Comparison of ENCODE assay signal across 13 mouse cellular contexts in the genomic region with DNA sequence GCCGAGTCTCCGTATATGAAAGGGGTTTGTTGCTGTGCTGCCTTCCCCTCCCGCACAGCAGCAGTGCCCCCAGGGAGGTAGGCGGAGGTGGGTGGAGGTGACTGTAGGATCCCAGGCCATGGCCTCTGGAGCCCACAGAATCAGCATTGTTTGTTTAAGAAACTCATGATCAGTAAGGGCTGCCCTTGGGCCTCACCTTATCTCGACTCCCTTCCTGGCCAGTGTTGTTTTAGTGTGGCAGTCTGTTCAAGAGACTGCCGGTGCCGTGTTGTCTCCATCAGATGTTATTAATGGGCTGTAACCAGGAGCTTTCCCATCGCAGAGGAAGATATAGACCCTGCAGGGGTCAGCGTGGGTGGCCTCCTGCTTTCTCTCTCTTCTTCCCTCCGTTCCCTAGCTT.
DNase-seq lines count a peak whose midpoint lies in the region; ATAC-seq and TF ChIP-seq lines count a peak whose summit lies in the region.
"Had no signal": no experiment of that assay in that cellular context is flagged by ENCODE, and none has a peak within 500 bp of the region (broad histone marks: within the 10 kb centered on the region; RNA-seq: fewer than 3 reads in every experiment).

No protein-coding gene starts in this region.

- H3K79me2 ChIP-seq in MEL (ENCODE audit: control insufficient read depth, insufficient read depth, low read length, poor library complexity), result no peaks in the 10 kb centered on the region

- H3K4me2 ChIP-seq in heart, embryonic 13.5 days, result peak overlapping the region; percentile 38
- 0 out of 2 replicates have a peak overlapping the region, but pooled peaks have one; percentile 12 for H3K4me2 ChIP-seq in liver, embryonic 12.5 days

- no peak for TF ChIP-seq CTCF in MEL (IDR thresholded peaks at IDR 0.05 in 2 of 3, conservative IDR thresholded peaks at IDR 0.05 in 1 of 3; ENCODE audit: control insufficient read depth in 1 of 3, insufficient read depth in 1 of 3, low read depth in 2 of 3, low read length in 3 of 3, poor library complexity in 1 of 3, severe bottlenecking in 1 of 3)
- TF ChIP-seq CTCF in cerebellum, adult 2 months (IDR thresholded peaks at IDR 0.05; ENCODE audit: borderline replicate concordance, insufficient read depth, low read depth, low read length), result no peak

- peak overlapping the region; percentile 77 for H3K27ac ChIP-seq in heart, embryonic 13.5 days (replicated peaks)
- H3K27ac ChIP-seq in MEL (ENCODE audit: control insufficient read depth, low read depth, low read length), result no peak overlapping the region
- H3K27ac ChIP-seq in embryonic facial prominence, embryonic 10.5 days (replicated peaks), result peak overlapping the region; percentile 57
- H3K27ac ChIP-seq in liver, embryonic 12.5 days, result no peak overlapping the region
- H3K27ac ChIP-seq in cerebellum, adult 2 months (ENCODE audit: insufficient read depth, low read length), result no peak overlapping the region
- H3K27ac ChIP-seq: macrophage had no signal

- H3K4me1 ChIP-seq in heart, embryonic 13.5 days, result peaks cover 75% of the 10 kb centered on the region
- H3K4me1 ChIP-seq in MEL (ENCODE audit: control insufficient read depth in 1 of 2, insufficient read depth in 2 of 2, low read length in 2 of 2), result no peaks in the 10 kb centered on the region
- peaks cover 38% of the 10 kb centered on the region for H3K4me1 ChIP-seq in embryonic facial prominence, embryonic 10.5 days
- peaks cover 22% of the 10 kb centered on the region for H3K4me1 ChIP-seq in liver, embryonic 12.5 days
- H3K4me1 ChIP-seq in cerebellum, adult 2 months (ENCODE audit: control insufficient read depth, insufficient read depth, low read length), result no peaks in the 10 kb centered on the region

- ATAC-seq in heart, embryonic 13.5 days (ENCODE audit: extremely low read depth, insufficient number of reproducible peaks, low FRiP score, low TSS enrichment), result no peak; the same call in 1 of the 2 replicates
- ATAC-seq in liver, embryonic 12.5 days, result peak; percentile 70
- no peak for ATAC-seq in megakaryocyte, adult 5-6 weeks (ENCODE audit: poor library complexity, severe bottlenecking)
- ATAC-seq: activated CD4-positive, CD25-positive, alpha-beta regulatory T cell, adult 4 months had no signal

- no peaks in the 10 kb centered on the region for H3K9me3 ChIP-seq in heart, embryonic 13.5 days
- no peaks in the 10 kb centered on the region for H3K9me3 ChIP-seq in MEL (replicated peaks; ENCODE audit: insufficient read depth, low read length)
- H3K9me3 ChIP-seq in embryonic facial prominence, embryonic 10.5 days, result no peaks in the 10 kb centered on the region
- H3K9me3 ChIP-seq in liver, embryonic 12.5 days (replicated peaks), result no peaks in the 10 kb centered on the region

- H3K27me3 ChIP-seq in heart, embryonic 13.5 days (replicated peaks), result no peaks in the 10 kb centered on the region
- no peaks in the 10 kb centered on the region for H3K27me3 ChIP-seq in MEL (ENCODE audit: control insufficient read depth in 1 of 2, insufficient read depth in 2 of 2, low read length in 2 of 2)
- H3K27me3 ChIP-seq in embryonic facial prominence, embryonic 10.5 days (replicated peaks; ENCODE audit: low read depth, poor library complexity, severe bottlenecking), result no peaks in the 10 kb centered on the region
- no peaks in the 10 kb centered on the region for H3K27me3 ChIP-seq in liver, embryonic 12.5 days (replicated peaks)
- no peaks in the 10 kb centered on the region for H3K27me3 ChIP-seq in cerebellum, adult 2 months (ENCODE audit: control insufficient read depth, insufficient read depth, low read length)

- TF ChIP-seq RAD21 in MEL (IDR thresholded peaks at IDR 0.05; ENCODE audit: low read depth, low read length), result no peak

- 3% methylated on average over 10 of the region's 10 CpGs for WGBS in heart, embryonic 13.5 days
- WGBS in embryonic facial prominence, embryonic 10.5 days, result 26% methylated on average over 10 of the region's 10 CpGs
- WGBS in liver, embryonic 12.5 days (ENCODE audit: insufficient replicate concordance), result 27% methylated on average over 10 of the region's 10 CpGs
- WGBS in cerebellum, adult 2 months, result 85% methylated on average over 10 of the region's 10 CpGs

- peaks cover 48% of the 10 kb centered on the region for H3K36me3 ChIP-seq in heart, embryonic 13.5 days
- no peaks in the 10 kb centered on the region for H3K36me3 ChIP-seq in MEL (ENCODE audit: control insufficient read depth in 1 of 2, insufficient read depth in 2 of 2, low read length in 2 of 2)
- H3K36me3 ChIP-seq in embryonic facial prominence, embryonic 10.5 days (replicated peaks), result peaks cover 44% of the 10 kb centered on the region
- H3K36me3 ChIP-seq in liver, embryonic 12.5 days, result no peaks in the 10 kb centered on the region

- TF ChIP-seq EP300 in MEL (IDR thresholded peaks at IDR 0.05; ENCODE audit: low read depth in 1 of 2, low read length in 2 of 2), result no peak

- TF ChIP-seq POLR2A in MEL (IDR thresholded peaks at IDR 0.05; ENCODE audit: control insufficient read depth in 1 of 2, insufficient read depth in 1 of 2, low read depth in 1 of 2, low read length in 2 of 2, poor library complexity in 1 of 2), result no peak
- no peak for TF ChIP-seq POLR2A in cerebellum, adult 2 months (IDR thresholded peaks at IDR 0.05; ENCODE audit: borderline replicate concordance, insufficient read depth, low read length)

- DNase-seq in heart, postnatal 4 days, result no peak
- DNase-seq in MEL (ENCODE audit: low read depth, low spot score), result peak; percentile 23
- DNase-seq in embryonic facial prominence, embryonic 10.5 days (ENCODE audit: low spot score), result peak; percentile 24
- DNase-seq in frontal cortex, postnatal 36 days (ENCODE audit: low spot score in 2 of 2), result no peak
- no peak for DNase-seq in cerebellum, adult 2 months
- DNase-seq: cerebellum, adult 11-12 months; kidney, adult 9 months; right cerebral cortex, postnatal 14 days had no signal

- H3K9ac ChIP-seq in heart, embryonic 13.5 days, result peak overlapping the region; percentile 52; the same call in 1 of the 2 replicates
- H3K9ac ChIP-seq in MEL (ENCODE audit: control insufficient read depth, low read depth, low read length, poor library complexity, severe bottlenecking), result no peak overlapping the region
- H3K9ac ChIP-seq in liver, embryonic 12.5 days, result no peak overlapping the region

- no peak overlapping the region for H3K4me3 ChIP-seq in heart, embryonic 13.5 days
- H3K4me3 ChIP-seq in MEL (ENCODE audit: control insufficient read depth in 1 of 2, insufficient read depth in 1 of 2, low read depth in 2 of 2, low read length in 2 of 2), result no peak overlapping the region
- H3K4me3 ChIP-seq in embryonic facial prominence, embryonic 10.5 days, result no peak overlapping the region
- no peak overlapping the region for H3K4me3 ChIP-seq in liver, embryonic 12.5 days
- no peak overlapping the region for H3K4me3 ChIP-seq in cerebellum, adult 2 months (replicated peaks; ENCODE audit: insufficient read depth, low read depth, low read length)

TF ChIP-seq in MEL, 35 proteins besides CTCF, POLR2A, EP300 and RAD21:
- TF ChIP-seq GABPA (IDR thresholded peaks at IDR 0.05; ENCODE audit: low read depth, low read length) (no peak), TAL1 (IDR thresholded peaks at IDR 0.05; ENCODE audit: low read length) (0 out of 2 replicates have a peak, but pooled peaks have one; percentile 27)

Comparison
In these comparisons a context has a peak if more than half of its experiments do, and no peak if none do; other contexts are left out.
1. H3K27ac ChIP-seq: peak in heart, embryonic 13.5 days (single experiment) and embryonic facial prominence, embryonic 10.5 days (single experiment); none in MEL (single experiment), liver, embryonic 12.5 days (single experiment) and cerebellum, adult 2 months (single experiment).
2. DNase-seq: peak in MEL (single experiment) and embryonic facial prominence, embryonic 10.5 days (single experiment); none in heart, postnatal 4 days (single experiment), frontal cortex, postnatal 36 days (0 of 2) and cerebellum, adult 2 months (0 of 2).